Mouse (Mus musculus) erythroblast, adult 5-6 weeks (primary cell): ENCODE measurements around the gene Olfr1339. TPM values are rescaled to one million over a fixed set of nuclear protein-coding genes. Genes with fewer than 3 reads are reported as not detected.

ENCODE experiments used
- ATAC-seq: replicated peaks from 2 replicates; pipeline ENCODE4 v1.8.0; 2016; ENCODE audit warnings: moderate number of reproducible peaks, mild to moderate bottlenecking, moderate TSS enrichment, inconsistent platforms; ENCODE audit not compliant: poor library complexity, low FRiP score, severe bottlenecking
- total RNA-seq, 2 experiments: library from RNA; stranded (forward) in 1 of 2; stranded (reverse) in 1 of 2; fragments of 150-400 nt in 1 of 2; fragments of 200-764, 138-1000 nt in 1 of 2; gene quantifications; 2 replicates each; pipeline versions ENCODE4 v1.2.3 to v1.2.4; 2015 to 2017; ENCODE audit warnings: low replicate concordance in 2 of 2

The Olfr1339 gene
- not detected in 2 replicates for total RNA-seq (2015; ENCODE audit: low replicate concordance)
- total RNA-seq (2017; ENCODE audit: low replicate concordance) = not detected in 2 replicates

- no peak for ATAC-seq
Measured at GRCm38 (mm10) chr4:118731875-118732274, at the start of gene Olfr1339. Gene Olfr1339, plus strand, starts transcription at chr4:118732175.

DNA sequence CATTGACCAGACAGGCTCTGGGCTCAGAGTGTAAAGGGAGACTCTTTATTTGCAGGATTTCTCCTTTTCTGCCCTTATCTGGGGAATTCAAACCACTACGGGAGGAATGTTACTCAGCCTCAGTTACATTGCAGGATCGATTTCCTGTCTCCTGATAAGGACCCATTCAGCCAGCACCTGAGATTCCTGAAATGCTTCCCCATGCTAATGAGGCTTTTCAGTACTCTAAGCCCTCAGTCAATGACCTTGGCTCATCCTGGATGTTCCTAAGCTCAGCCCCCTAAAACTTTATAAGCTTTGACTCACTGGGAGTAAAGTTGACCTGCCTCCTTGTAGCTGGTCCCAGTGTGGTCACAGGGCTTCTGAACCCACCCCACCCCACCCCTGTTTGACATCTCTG, 44.9 kb upstream of the Olfr1339 start:
- ATAC-seq = no peak

GRCm38 (mm10) chr4:118692412-118692973, 39.5 kb upstream of the Olfr1339 start, which contains the start of gene Olfr1342:
Gene Olfr1342, minus strand, starts transcription at chr4:118692756.
- no peak for ATAC-seq

DNA sequence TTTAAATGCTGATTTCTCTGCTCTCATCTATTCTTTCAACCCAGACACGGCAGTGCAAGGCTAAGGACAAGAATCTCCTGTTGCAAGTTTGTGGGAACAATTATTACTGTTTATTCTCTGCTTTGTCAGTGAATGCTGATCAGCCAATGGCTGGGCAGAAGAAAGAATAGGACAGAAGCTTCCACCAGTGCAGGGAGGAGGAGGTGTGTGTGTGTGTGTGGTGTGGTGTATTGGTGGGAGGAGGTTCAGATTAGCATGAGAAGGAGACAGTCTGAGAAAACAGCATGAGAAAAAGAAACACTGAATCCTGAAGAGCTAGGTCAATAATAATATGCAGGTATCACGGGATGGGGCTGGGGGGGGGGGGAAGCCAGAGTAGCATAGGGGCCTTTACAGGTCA, 38.2 kb upstream of the Olfr1339 start:
- ATAC-seq = no peak

- ATAC-seq = no peak
Measured at GRCm38 (mm10) chr4:118703223-118703622, 28.8 kb upstream of the Olfr1339 start, which contains the start of gene Olfr1341. Gene Olfr1341, plus strand, starts transcription at chr4:118703523.

GRCm38 (mm10) chr4:118708086-118708485, 23.9 kb upstream of the Olfr1339 start:
- ATAC-seq = no peak

GRCm38 (mm10) chr4:118711656-118712055, 20.3 kb upstream of the Olfr1339 start:
- no peak for ATAC-seq

DNA sequence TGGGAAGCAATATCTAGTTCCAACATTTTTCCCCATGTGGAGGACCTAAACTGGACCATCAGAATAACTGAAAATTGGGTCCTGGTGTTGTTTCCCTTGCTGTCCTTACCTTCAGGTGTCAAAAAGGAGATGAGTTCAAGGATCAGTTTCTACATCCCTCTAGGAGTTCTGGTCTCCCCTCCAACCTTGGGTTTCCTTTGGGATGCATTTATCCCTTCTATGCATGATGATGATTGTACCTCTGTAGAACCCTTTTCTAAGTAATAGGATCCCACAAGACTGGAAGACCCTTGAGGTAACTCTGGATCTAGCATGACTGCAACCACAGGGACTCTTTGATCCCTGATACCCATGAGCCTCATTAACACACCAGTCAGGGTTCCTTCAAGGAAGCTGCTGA, 12.1 kb upstream of the Olfr1339 start, which contains the start of gene Olfr1340:
TSS of gene Olfr1340 (plus strand) at position 301 of the 400 bp plus-strand sequence.
- ATAC-seq = no peak

GRCm38 (mm10) chr4:118721742-118722483, 10.1 kb upstream of the Olfr1339 start:
- no peak for ATAC-seq

- ATAC-seq = no peak
Measured at GRCm38 (mm10) chr4:118739574-118739973, 7.6 kb downstream of the Olfr1339 start.

- ATAC-seq = no peak
Measured at GRCm38 (mm10) chr4:118740988-118741698, 9.2 kb downstream of the Olfr1339 start.

- ATAC-seq = no peak
Measured at GRCm38 (mm10) chr4:118741881-118742280, 9.9 kb downstream of the Olfr1339 start.

DNA sequence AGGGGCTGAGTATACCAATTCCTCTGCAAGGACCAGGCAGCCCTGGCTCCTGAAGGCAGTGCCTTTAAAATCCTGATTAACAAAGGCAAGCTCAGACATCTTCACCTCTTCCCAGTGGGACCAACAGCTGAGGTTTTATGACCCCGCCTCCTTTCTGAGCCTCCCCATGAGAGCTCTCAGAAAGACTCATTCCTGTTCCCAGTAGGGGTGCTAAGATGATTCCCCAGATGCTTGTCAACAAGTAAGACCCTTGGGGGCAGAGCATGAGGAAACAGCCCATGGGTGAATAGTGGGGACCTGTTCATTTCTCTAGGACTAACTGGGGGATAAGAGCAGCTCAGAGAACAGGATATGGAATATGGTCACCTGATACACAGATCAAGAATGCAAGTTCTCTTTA, 26.7 kb downstream of the Olfr1339 start, which contains the start of gene Olfr1338:
TSS of gene Olfr1338 (minus strand) at position 101 of the 400 bp plus-strand sequence.
- no peak for ATAC-seq

DNA sequence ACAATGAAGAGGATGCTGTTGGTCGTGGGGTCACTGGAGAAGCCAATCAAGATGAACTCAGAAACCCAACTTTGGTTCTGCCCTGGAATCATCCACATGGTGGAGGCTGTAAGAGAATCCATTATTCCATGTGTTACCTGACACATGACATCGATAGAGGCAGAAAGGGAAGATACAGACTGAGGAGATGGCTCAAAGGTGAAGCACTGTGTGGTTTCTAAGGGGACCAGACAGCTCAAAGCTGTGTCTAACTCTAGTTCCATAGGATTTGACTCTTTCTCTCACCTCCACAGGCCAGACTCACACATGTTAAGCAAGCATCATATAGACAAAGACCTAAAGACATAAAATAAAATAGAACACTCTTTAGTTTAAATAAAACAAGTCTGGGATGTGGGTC, 50.5 kb downstream of the Olfr1339 start, which contains the start of gene Olfr1337:
TSS of gene Olfr1337 (minus strand) at position 101 of the 400 bp plus-strand sequence.
- ATAC-seq = no peak

Other genes starting within 250 kb of the Olfr1339 start
- gene Tie1, start 242.1 kb upstream of the Olfr1339 start, total RNA-seq (2015; ENCODE audit: low replicate concordance) = not detected in 2 replicates
- gene Tie1, start 242.1 kb upstream of the Olfr1339 start, total RNA-seq (2017; ENCODE audit: low replicate concordance) = 0.85 TPM in 1 of 2 replicates, not detected in the other
- not detected in 2 replicates for gene 2610528J11Rik, start 205.2 kb upstream of the Olfr1339 start, total RNA-seq (2015; ENCODE audit: low replicate concordance)
- gene 2610528J11Rik, start 205.2 kb upstream of the Olfr1339 start, total RNA-seq (2017; ENCODE audit: low replicate concordance) = not detected in 2 replicates
- gene Tmem125, start 188.1 kb upstream of the Olfr1339 start, total RNA-seq (2015; ENCODE audit: low replicate concordance) = not detected in 2 replicates
- gene Tmem125, start 188.1 kb upstream of the Olfr1339 start, total RNA-seq (2017; ENCODE audit: low replicate concordance) = not detected in 2 replicates
- gene Cfap57, start 111.4 kb upstream of the Olfr1339 start, total RNA-seq (2015; ENCODE audit: low replicate concordance) = 0.63 TPM in 1 of 2 replicates, not detected in the other
- gene Cfap57, start 111.4 kb upstream of the Olfr1339 start, total RNA-seq (2017; ENCODE audit: low replicate concordance) = 0.51 and 0.84 TPM in 2 replicates
- gene Ebna1bp2, start 111.4 kb upstream of the Olfr1339 start, total RNA-seq (2015; ENCODE audit: low replicate concordance) = 28.4 and 35.1 TPM in 2 replicates
- 12.6 and 20.6 TPM in 2 replicates for gene Ebna1bp2, start 111.4 kb upstream of the Olfr1339 start, total RNA-seq (2017; ENCODE audit: low replicate concordance)
- not detected in 2 replicates for gene Olfr62, start 73.2 kb upstream of the Olfr1339 start, total RNA-seq (2015; ENCODE audit: low replicate concordance)
- not detected in 2 replicates for gene Olfr62, start 73.2 kb upstream of the Olfr1339 start, total RNA-seq (2017; ENCODE audit: low replicate concordance)
- not detected in 2 replicates for gene Olfr1342, start 39.4 kb upstream of the Olfr1339 start, total RNA-seq (2015; ENCODE audit: low replicate concordance)
- not detected in 2 replicates for gene Olfr1342, start 39.4 kb upstream of the Olfr1339 start, total RNA-seq (2017; ENCODE audit: low replicate concordance)
- not detected in 2 replicates for gene Olfr1341, start 28.7 kb upstream of the Olfr1339 start, total RNA-seq (2015; ENCODE audit: low replicate concordance)
- not detected in 2 replicates for gene Olfr1341, start 28.7 kb upstream of the Olfr1339 start, total RNA-seq (2017; ENCODE audit: low replicate concordance)
- gene Olfr1340, start 12.0 kb upstream of the Olfr1339 start, total RNA-seq (2015; ENCODE audit: low replicate concordance) = not detected in 2 replicates
- not detected in 2 replicates for gene Olfr1340, start 12.0 kb upstream of the Olfr1339 start, total RNA-seq (2017; ENCODE audit: low replicate concordance)
- gene Olfr1338, start 26.6 kb downstream of the Olfr1339 start, total RNA-seq (2015; ENCODE audit: low replicate concordance) = not detected in 2 replicates
- not detected in 2 replicates for gene Olfr1338, start 26.6 kb downstream of the Olfr1339 start, total RNA-seq (2017; ENCODE audit: low replicate concordance)
- not detected in 2 replicates for gene Olfr1337, start 50.4 kb downstream of the Olfr1339 start, total RNA-seq (2015; ENCODE audit: low replicate concordance)
- not detected in 2 replicates for gene Olfr1337, start 50.4 kb downstream of the Olfr1339 start, total RNA-seq (2017; ENCODE audit: low replicate concordance)
- not detected in 2 replicates for gene Olfr1335, start 77.8 kb downstream of the Olfr1339 start, total RNA-seq (2015; ENCODE audit: low replicate concordance)
- not detected in 2 replicates for gene Olfr1335, start 77.8 kb downstream of the Olfr1339 start, total RNA-seq (2017; ENCODE audit: low replicate concordance)
- gene Olfr1333, start 104.1 kb downstream of the Olfr1339 start, total RNA-seq (2015; ENCODE audit: low replicate concordance) = not detected in 2 replicates
- gene Olfr1333, start 104.1 kb downstream of the Olfr1339 start, total RNA-seq (2017; ENCODE audit: low replicate concordance) = not detected in 2 replicates
- gene Olfr1331, start 132.5 kb downstream of the Olfr1339 start, total RNA-seq (2015; ENCODE audit: low replicate concordance) = not detected in 2 replicates
- gene Olfr1331, start 132.5 kb downstream of the Olfr1339 start, total RNA-seq (2017; ENCODE audit: low replicate concordance) = not detected in 2 replicates
- gene Olfr1330, start 156.4 kb downstream of the Olfr1339 start, total RNA-seq (2015; ENCODE audit: low replicate concordance) = not detected in 2 replicates
- not detected in 2 replicates for gene Olfr1330, start 156.4 kb downstream of the Olfr1339 start, total RNA-seq (2017; ENCODE audit: low replicate concordance)
- not detected in 2 replicates for gene Olfr1329, start 185.3 kb downstream of the Olfr1339 start, total RNA-seq (2015; ENCODE audit: low replicate concordance)
- not detected in 2 replicates for gene Olfr1329, start 185.3 kb downstream of the Olfr1339 start, total RNA-seq (2017; ENCODE audit: low replicate concordance)
- gene Olfr1328, start 206.4 kb downstream of the Olfr1339 start, total RNA-seq (2015; ENCODE audit: low replicate concordance) = not detected in 2 replicates
- gene Olfr1328, start 206.4 kb downstream of the Olfr1339 start, total RNA-seq (2017; ENCODE audit: low replicate concordance) = not detected in 2 replicates
- not detected in 2 replicates for gene Lao1, start 229.4 kb downstream of the Olfr1339 start, total RNA-seq (2015; ENCODE audit: low replicate concordance)
- not detected in 2 replicates for gene Lao1, start 229.4 kb downstream of the Olfr1339 start, total RNA-seq (2017; ENCODE audit: low replicate concordance)